Mouse (Mus musculus) liver, embryonic 14.5 days (tissue): ENCODE results near the gene Scaf8. TPM values are rescaled to one million over a fixed set of nuclear protein-coding genes. Genes with fewer than 3 reads are reported as not detected.

Experiments
- ATAC-seq: fragments of 200-750 bp; cut with Nextera tagmentation; 2 replicates; pipeline ENCODE4 v1.8.0; 2017; ENCODE audit warnings: moderate number of reproducible peaks, mild to moderate bottlenecking, moderate library complexity; ENCODE audit not compliant: insufficient read depth
- DNase-seq, 3 experiments: peaks; one replicate each; pipeline ENCODE4 v3.0.0-alpha.2; 2012 to 2013; ENCODE audit warnings: low read depth in 3 of 3, low spot score in 3 of 3
- H3K27ac ChIP-seq: fragments of 300-500 bp; sonication (generic); 2 replicates; pipeline ENCODE4 v1.5.1; 2014; ENCODE audit warnings: moderate library complexity, mild to moderate bottlenecking, control low read depth, inconsistent platforms
- H3K27me3 ChIP-seq: fragments of 300-500 bp; sonication (generic); 2 replicates; pipeline ENCODE4 v1.6.1; 2014; ENCODE audit warnings: mild to moderate bottlenecking, low read length, moderate library complexity; ENCODE audit not compliant: control insufficient read depth, insufficient read depth
- H3K36me3 ChIP-seq: fragments of 300-500 bp; sonication (generic); replicated peaks from 2 replicates; pipeline ENCODE4 v1.6.1; 2014; ENCODE audit warnings: low read depth; ENCODE audit not compliant: control insufficient read depth, insufficient read depth
- H3K4me1 ChIP-seq, 2 experiments: fragments of 200-500 bp in 1 of 2; fragments of 300-500 bp in 1 of 2; sonication (generic) in 1 of 2; replicated peaks; 2 replicates each; pipeline ENCODE4 v1.6.1; 2012 to 2014; ENCODE audit warnings: antibody characterized with exemption in 1 of 2, inconsistent platforms in 1 of 2, low read length in 1 of 2; ENCODE audit not compliant: control insufficient read depth in 2 of 2, insufficient read depth in 2 of 2
- H3K4me2 ChIP-seq: fragments of 300-500 bp; sonication (generic); 2 replicates; pipeline ENCODE4 v1.6.1; 2014; ENCODE audit warnings: low read depth, mild to moderate bottlenecking, control low read depth, moderate library complexity
- H3K4me3 ChIP-seq, 2 experiments: fragments of 200-500 bp in 1 of 2; fragments of 300-500 bp in 1 of 2; sonication (generic) in 1 of 2; 2 replicates each; pipeline ENCODE4 v1.5.1; 2012 to 2014; ENCODE audit warnings: low read depth in 2 of 2, low read length in 2 of 2, mild to moderate bottlenecking in 2 of 2, control low read depth in 1 of 2, inconsistent platforms in 1 of 2, moderate library complexity in 1 of 2; ENCODE audit not compliant: insufficient read depth in 1 of 2
- H3K9ac ChIP-seq: fragments of 300-500 bp; sonication (generic); replicated peaks from 2 replicates; pipeline ENCODE4 v1.6.1; 2014; ENCODE audit warnings: mild to moderate bottlenecking, control low read depth, moderate library complexity
- H3K9me3 ChIP-seq: fragments of 300-500 bp; sonication (generic); 2 replicates; pipeline ENCODE4 v1.6.1; 2016; ENCODE audit warnings: low read length, mixed read lengths; ENCODE audit not compliant: control insufficient read depth
- CTCF ChIP-seq: IDR thresholded peaks from 2 replicates; pipeline ENCODE4 v1.5.1; 2016; ENCODE audit warnings: antibody characterized with exemption, low read depth, control low read depth
- EP300 ChIP-seq: IDR thresholded peaks from 2 replicates; pipeline ENCODE4 v1.6.1; 2016; ENCODE audit warnings: antibody characterized with exemption, low read depth
- WGBS: fragments of 180-500 bp; shearing (Covaris S2); extraction: QIAGEN DNeasy Blood & Tissue Kit; methylation state at CpG from one replicate; pipeline ENCODE4 v1.1.7; 2014; ENCODE audit not compliant: insufficient replicate concordance; 5-methylcytosine and 5-hydroxymethylcytosine counted together
- polyA plus RNA-seq, 2 experiments: library from polyadenylated mRNA; depleted of rRNA in 1 of 2; stranded (reverse) in 1 of 2; unstranded in 1 of 2; fragments of >200 nt; fragmentation: Nextera tagmentation in 1 of 2; extraction: Ambion mirVana in 1 of 2; gene quantifications; 2 replicates each; pipeline versions ENCODE4 v1.2.1 to v1.2.3; 2012 to 2014

Scaf8 gene
- polyA plus RNA-seq, 2 experiments: 8.2 to 10.1 TPM

DNA sequence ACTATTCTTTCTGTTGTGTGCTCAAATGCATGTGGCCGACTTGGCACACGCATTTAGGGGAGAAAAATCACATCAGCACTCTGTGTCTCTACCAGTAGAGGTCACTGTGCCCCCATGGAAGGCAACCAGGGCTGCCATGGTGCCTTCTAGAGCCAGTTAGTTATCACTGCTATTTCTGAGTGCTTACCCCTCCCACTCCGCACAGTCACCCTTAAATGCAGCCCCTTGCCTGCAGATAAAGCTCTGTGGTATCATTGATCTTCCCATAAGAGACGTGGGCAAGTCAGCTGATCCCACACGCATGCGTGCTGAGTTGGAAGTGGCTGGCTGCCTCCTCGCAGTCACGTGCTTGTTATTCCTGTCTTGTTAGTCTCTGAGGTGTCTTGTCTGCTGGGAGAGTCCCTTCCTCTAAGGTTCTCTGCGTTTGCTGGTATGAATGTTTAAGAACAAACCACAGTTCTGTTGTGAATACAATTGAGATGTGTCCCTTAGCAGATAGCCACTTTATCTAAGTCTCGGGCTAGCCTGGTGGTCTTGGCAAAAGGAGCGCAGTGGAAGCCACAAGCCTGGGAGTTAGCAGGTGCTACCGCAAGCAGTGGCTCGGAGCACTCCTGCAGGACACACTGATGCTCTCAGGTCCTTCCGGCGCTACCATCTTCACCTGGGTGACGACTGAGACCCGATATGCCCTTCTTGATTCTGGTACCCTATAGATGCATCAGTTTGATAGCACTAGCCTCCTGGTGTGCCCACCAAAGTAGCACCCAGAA lies 115.6 kb downstream of the Scaf8 start:
- DNase-seq (peak; percentile 45 to 51 (median 45)), ATAC-seq (peak; percentile 89)
- Histone ChIP-seq H3K9me3 (no peaks in the 10 kb centered on the region), H3K9ac (no peak overlapping the region), H3K36me3 (no peaks in the 10 kb centered on the region), H3K27me3 (no peaks in the 10 kb centered on the region), H3K4me3 (no peak overlapping the region), H3K4me1 (peaks cover 0 to 6% of the 10 kb centered on the region in 2 experiments; a peak in 1 of 4 replicates), H3K4me2 (peak overlapping the region; percentile 28; the same call in 1 of the 2 replicates), H3K27ac (no peak overlapping the region)
- 46% methylated on average over 17 of the region's 17 CpGs for WGBS
- TF ChIP-seq EP300 (no peak), CTCF (peak; percentile 92)

DNA sequence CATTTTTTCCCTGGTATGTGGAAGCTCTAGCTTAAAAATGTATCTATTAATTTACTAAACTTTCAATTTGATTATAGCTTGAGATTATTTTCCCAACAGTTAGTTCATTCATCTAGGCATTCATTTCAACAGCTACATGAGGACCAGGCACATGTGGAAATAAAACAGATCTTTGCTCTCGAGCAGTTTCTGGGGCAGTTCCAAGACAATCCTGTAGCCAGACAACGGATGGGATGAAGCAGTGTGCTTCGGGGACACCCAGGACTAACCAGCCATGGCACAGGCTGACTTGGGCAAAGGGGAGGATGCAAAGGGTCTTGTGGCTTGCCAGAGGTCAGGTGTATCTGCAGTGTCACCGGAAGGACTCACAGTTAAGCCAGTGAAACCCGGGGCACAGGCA lies 117.9 kb downstream of the Scaf8 start:
- 76% methylated on average over 5 of the region's 5 CpGs for WGBS

GRCm38 (mm10) chr17:3243672-3244071 lies 128.9 kb downstream of the Scaf8 start:
- no peak for ATAC-seq
- Histone ChIP-seq H3K9me3 (no peaks in the 10 kb centered on the region), H3K4me1 (peaks cover 0 to 16% of the 10 kb centered on the region in 2 experiments; a peak in 3 of 4 replicates), H3K27me3 (no peaks in the 10 kb centered on the region), H3K9ac (no peak overlapping the region), H3K4me2 (no peak overlapping the region), H3K4me3 (no peak overlapping the region), H3K27ac (no peak overlapping the region), H3K36me3 (no peaks in the 10 kb centered on the region)
- TF ChIP-seq EP300 (no peak), CTCF (no peak)
- DNase-seq: no peak
- 76% methylated on average over 3 of the region's 3 CpGs for WGBS

More for the DNA sequence above, 117.9 kb downstream of the Scaf8 start:
- no peak overlapping the region for H3K4me2 ChIP-seq
- DNase-seq (no peak), ATAC-seq (no peak)
- no peak overlapping the region for H3K27ac ChIP-seq
- H3K9ac ChIP-seq: no peak overlapping the region
- peaks cover 0 to 6% of the 10 kb centered on the region in 2 experiments; a peak in 1 of 4 replicates for H3K4me1 ChIP-seq
- no peak for TF ChIP-seq EP300
- TF ChIP-seq CTCF: no peak
- no peaks in the 10 kb centered on the region for H3K27me3 ChIP-seq
- no peaks in the 10 kb centered on the region for H3K9me3 ChIP-seq
- H3K36me3 ChIP-seq: no peaks in the 10 kb centered on the region
- no peak overlapping the region for H3K4me3 ChIP-seq

GRCm38 (mm10) chr17:3244881-3245739 lies 130.3 kb downstream of the Scaf8 start:
- Histone ChIP-seq H3K4me2 (no peak overlapping the region), H3K4me3 (no peak overlapping the region), H3K27ac (no peak overlapping the region), H3K9me3 (no peaks in the 10 kb centered on the region), H3K36me3 (no peaks in the 10 kb centered on the region), H3K27me3 (no peaks in the 10 kb centered on the region), H3K4me1 (peaks cover 0 to 16% of the 10 kb centered on the region in 2 experiments; a peak in 3 of 4 replicates), H3K9ac (no peak overlapping the region)
- no peak for ATAC-seq
- DNase-seq: no peak
- WGBS: 68% methylated on average over 8 of the region's 8 CpGs
- TF ChIP-seq CTCF (no peak), EP300 (no peak)
